Mouse (Mus musculus) ES-E14 (cell line): Measurements from ENCODE around the gene Gart. TPM values are rescaled to one million over a fixed set of nuclear protein-coding genes. Genes with fewer than 3 reads are reported as not detected.
A peak's percentile ranks its signal among the peaks of the same experiment; 100 is the strongest.

Experiments used
- DNase-seq: peaks from one replicate; pipeline ENCODE4 v3.0.0-alpha.2; 2013; ENCODE audit warnings: low read depth, low spot score
- H3K27ac ChIP-seq: 2 replicates; pipeline ENCODE4 v1.5.1; 2012; ENCODE audit warnings: low read depth, mild to moderate bottlenecking, low read length, moderate library complexity, mixed read lengths; ENCODE audit not compliant: poor library complexity, insufficient read depth, severe bottlenecking
- H3K36me3 ChIP-seq: 2 replicates; pipeline ENCODE4 v1.6.1; 2012; ENCODE audit warnings: mild to moderate bottlenecking, low read length, moderate library complexity, mixed read lengths; ENCODE audit not compliant: control insufficient read depth, poor library complexity, insufficient read depth, severe bottlenecking
- H3K4me1 ChIP-seq, 2 experiments: fragments of 150-350 bp in 1 of 2; sonication (generic) in 1 of 2; 2 replicates each; pipeline ENCODE4 v1.6.1; 2012; ENCODE audit warnings: low read length in 2 of 2, mild to moderate bottlenecking in 1 of 2, mixed read lengths in 1 of 2; ENCODE audit not compliant: control insufficient read depth in 2 of 2, insufficient read depth in 2 of 2, poor library complexity in 1 of 2
- H3K4me3 ChIP-seq, 2 experiments: fragments of 150-350 bp in 1 of 2; sonication (generic) in 1 of 2; 2 replicates each; pipeline ENCODE4 v1.5.1; 2012; ENCODE audit warnings: low read length in 2 of 2, low read depth in 1 of 2, mild to moderate bottlenecking in 1 of 2, mixed read lengths in 1 of 2; ENCODE audit not compliant: insufficient read depth in 1 of 2, poor library complexity in 1 of 2, severe bottlenecking in 1 of 2
- H3K9ac ChIP-seq: 2 replicates; pipeline ENCODE4 v1.6.1; 2012; ENCODE audit warnings: low read depth, mild to moderate bottlenecking, low read length, mixed read lengths; ENCODE audit not compliant: poor library complexity, insufficient read depth, severe bottlenecking
- H3K9me3 ChIP-seq: fragments of 150-350 bp; sonication (generic); 2 replicates; pipeline ENCODE4 v1.6.1; 2012; ENCODE audit warnings: low read depth, mild to moderate bottlenecking, low read length; ENCODE audit not compliant: control insufficient read depth, insufficient read depth
- CHD2 ChIP-seq: IDR thresholded peaks from 2 replicates; pipeline ENCODE4 v1.6.1; 2014; ENCODE audit warnings: mild to moderate bottlenecking, low read depth, low read length, inconsistent platforms
- HCFC1 ChIP-seq: IDR thresholded peaks from 2 replicates; pipeline ENCODE4 v1.6.1; 2012; ENCODE audit warnings: low read length, inconsistent platforms, borderline replicate concordance; ENCODE audit not compliant: insufficient read depth
- MAFK ChIP-seq: IDR thresholded peaks from 2 replicates; pipeline ENCODE4 v1.6.1; 2014; ENCODE audit warnings: mild to moderate bottlenecking, low read depth, low read length, inconsistent platforms; ENCODE audit not compliant: insufficient read depth
- ZC3H11A ChIP-seq: IDR thresholded peaks from 2 replicates; pipeline ENCODE4 v1.6.1; 2012; ENCODE audit warnings: low read depth, mild to moderate bottlenecking, inconsistent platforms, low read length, borderline replicate concordance
- ZNF384 ChIP-seq: IDR thresholded peaks from 2 replicates; pipeline ENCODE4 v1.6.1; 2012; ENCODE audit warnings: low read depth, low read length, inconsistent platforms
- in situ Hi-C, 2 experiments: fragments of 600-800 bp; cut with MboI; formaldehyde crosslinking; loops; one replicate each; pipeline ENCODE4 v1.15.1; 2025; ENCODE audit warnings: low sequenced_read_pairs in 2 of 2, inconsistent platforms in 1 of 2; ENCODE audit not compliant: unreplicated experiment in 2 of 2
- total RNA-seq: library from RNA; depleted of rRNA; stranded (reverse); fragments of 300-350 nt; gene quantifications from 2 replicates; pipeline ENCODE4 v1.2.3, GENCODE M21; 2012

Gart gene
- total RNA-seq, 1 experiment = 399 TPM

GRCm38 (mm10) chr16:91688619-91689334 is 42.0 kb upstream of the Gart start, which contains the start of gene Donson:
Donson (minus strand) TSS chr16:91688770.
- Histone ChIP-seq H3K9me3 (no peaks in the 10 kb centered on the region), H3K36me3 (peaks cover 13% of the 10 kb centered on the region), H3K9ac (peak within 1 kb of the TSS; percentile 98), H3K4me3 (peak within 1 kb of the TSS; percentile 93 to 98), H3K27ac (peak within 1 kb of the TSS; percentile 47; the same call in 1 of the 2 replicates), H3K4me1 (0 out of 4 replicates have a peak, but pooled peaks cover 0 to 2% of the 10 kb centered on the region in 2 experiments)
- DNase-seq = peak; percentile 75
- TF ChIP-seq ZC3H11A (no peak), HCFC1 (no peak)
- in situ Hi-C loops = no loop called here

- Histone ChIP-seq H3K9ac (peak overlapping the region; percentile 98), H3K4me1 (0 out of 4 replicates have a peak, but pooled peaks cover 0 to 2% of the 10 kb centered on the region in 2 experiments)
These were observed 41.4 kb upstream of the Gart start for GRCm38 (mm10) chr16:91688023-91688618.

GRCm38 (mm10) chr16:91686369-91686768 is 39.6 kb upstream of the Gart start:
- Histone ChIP-seq H3K36me3 (peaks cover 24% of the 10 kb centered on the region), H3K27ac (no peak overlapping the region), H3K4me3 (no peak overlapping the region), H3K9me3 (no peaks in the 10 kb centered on the region), H3K9ac (no peak overlapping the region), H3K4me1 (0 out of 4 replicates have a peak, but pooled peaks cover 0 to 2% of the 10 kb centered on the region in 2 experiments)
- DNase-seq = no peak
- TF ChIP-seq HCFC1 = no peak
- TF ChIP-seq MAFK = no peak
- TF ChIP-seq ZC3H11A = no peak
- no peak for TF ChIP-seq ZNF384
- no peak for TF ChIP-seq CHD2
- in situ Hi-C loops = no loop called here

More at GRCm38 (mm10) chr16:91688023-91688618, 41.4 kb upstream of the Gart start:
- in situ Hi-C loops = no loop called here
- TF ChIP-seq CHD2 (no peak), MAFK (no peak), ZC3H11A (no peak), HCFC1 (no peak), ZNF384 (no peak)
- Histone ChIP-seq H3K4me3 (peak overlapping the region; percentile 93 to 98), H3K36me3 (peaks cover 17% of the 10 kb centered on the region), H3K9me3 (no peaks in the 10 kb centered on the region), H3K27ac (peak overlapping the region; percentile 29; the same call in 1 of the 2 replicates)
- no peak for DNase-seq

- H3K9ac ChIP-seq = no peak overlapping the region
- no peak for TF ChIP-seq MAFK
- TF ChIP-seq ZC3H11A = no peak
- no peak for TF ChIP-seq ZNF384
- TF ChIP-seq HCFC1 = no peak
- no peak for TF ChIP-seq CHD2
- peaks cover 30% of the 10 kb centered on the region for H3K36me3 ChIP-seq
- H3K4me3 ChIP-seq = no peak overlapping the region
- in situ Hi-C loops = no loop called here
- H3K9me3 ChIP-seq = no peaks in the 10 kb centered on the region
- no peak overlapping the region for H3K27ac ChIP-seq
- no peak for DNase-seq
- 0 out of 4 replicates have a peak, but pooled peaks cover 0 to 2% of the 10 kb centered on the region in 2 experiments for H3K4me1 ChIP-seq
These were observed 38.8 kb upstream of the Gart start for GRCm38 (mm10) chr16:91685526-91685925.
